Mouse (Mus musculus) spleen, adult 18-20 months (tissue): ENCODE results near the gene Fam3c.
A peak's percentile ranks its signal among the peaks of the same experiment; 100 is the strongest.

Source experiments
- DNase-seq, 2 experiments: peaks; one replicate each; pipeline ENCODE4 v3.0.0; 2022; ENCODE audit warnings: mixed read lengths in 2 of 2

Fam3c gene

DNA sequence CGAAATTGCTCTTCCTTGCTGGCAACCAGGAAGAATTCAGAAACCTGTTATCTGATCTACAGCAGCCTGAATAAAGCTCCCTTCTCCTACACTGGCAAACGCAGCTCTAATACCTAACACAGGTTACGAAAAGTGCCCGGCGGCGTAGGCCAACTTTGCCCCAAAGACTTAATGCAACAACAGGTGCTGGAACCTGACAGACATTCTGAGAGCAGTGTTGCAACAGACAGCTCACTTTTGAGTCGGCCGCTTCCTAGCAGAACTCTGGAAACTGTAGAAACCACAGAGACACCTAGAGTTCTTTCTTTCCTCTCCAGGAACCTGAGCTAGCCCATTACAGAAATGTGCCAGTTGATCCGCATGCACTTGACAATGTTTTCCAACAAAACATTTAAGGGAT lies 4.5 kb downstream of the Fam3c start:
- DNase-seq: no peak

DNA sequence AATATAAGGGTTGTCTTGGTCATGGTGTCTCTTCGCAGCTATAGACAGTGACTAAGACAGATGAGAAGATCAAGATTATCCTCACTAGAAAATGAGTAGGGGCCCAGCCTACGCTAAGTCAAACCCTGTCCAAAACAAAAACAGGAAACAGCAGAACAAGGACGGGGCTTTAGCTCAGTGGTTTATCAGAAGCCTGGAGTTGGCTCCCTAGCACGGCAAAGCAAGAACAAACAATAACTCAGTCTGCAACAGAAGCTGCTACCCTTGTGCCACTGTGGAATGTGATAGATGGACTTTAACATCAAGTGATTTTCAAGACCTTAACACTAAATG lies 5.8 kb downstream of the Fam3c start:
- DNase-seq: no peak

DNA sequence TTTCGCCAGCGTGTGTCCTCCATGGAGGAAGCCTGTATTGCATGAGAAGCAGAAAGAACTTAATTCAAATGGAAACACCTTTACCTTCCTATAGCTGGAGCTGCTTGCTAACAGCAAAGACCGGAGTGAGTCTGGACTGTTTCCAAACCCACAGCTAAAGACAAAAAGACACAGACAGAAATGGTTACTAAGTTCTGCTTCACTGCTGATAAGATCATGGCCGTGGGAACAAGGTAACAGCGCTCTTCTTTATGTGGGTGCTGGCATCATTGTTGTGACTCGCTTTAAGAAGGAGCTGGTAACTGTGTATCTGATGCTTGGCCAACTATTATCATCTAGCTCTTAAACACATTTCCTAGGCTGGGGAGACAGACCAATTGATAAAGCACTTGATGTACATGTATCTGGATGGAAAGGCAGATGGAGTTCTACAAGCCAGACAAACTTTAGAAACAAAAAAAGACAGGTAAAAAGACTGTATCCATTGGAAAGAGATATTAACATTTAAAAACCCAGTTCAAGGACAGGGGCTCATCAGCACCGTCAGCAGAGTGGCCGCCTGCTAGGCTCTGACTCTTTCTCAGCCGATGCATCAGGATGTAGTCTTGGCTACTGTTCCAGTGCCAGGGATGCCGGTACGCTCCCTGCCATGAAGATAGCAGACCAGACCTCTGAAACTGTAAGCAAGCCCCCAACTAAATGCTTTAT lies 6.4 kb downstream of the Fam3c start:
- DNase-seq: no peak

DNA sequence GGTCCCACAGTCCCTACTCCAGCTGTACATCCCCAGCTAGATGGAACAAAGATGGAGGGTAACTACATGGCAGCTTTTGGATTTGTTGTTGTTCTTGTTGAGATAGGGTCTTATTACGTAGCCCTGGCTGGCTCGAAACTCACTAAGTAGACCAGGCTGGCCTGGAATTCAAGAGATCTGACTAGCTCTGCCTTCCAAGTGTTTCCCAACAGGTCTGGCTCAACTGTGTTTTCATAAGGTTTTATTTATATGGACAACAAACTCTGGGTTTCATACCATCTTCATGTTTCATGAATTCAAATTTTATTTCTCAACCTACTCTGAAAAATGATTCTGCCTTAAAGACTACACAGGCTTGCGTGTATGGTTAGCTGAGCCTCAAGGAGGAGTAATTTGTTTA lies 7.1 kb downstream of the Fam3c start:
- DNase-seq: no peak

DNA sequence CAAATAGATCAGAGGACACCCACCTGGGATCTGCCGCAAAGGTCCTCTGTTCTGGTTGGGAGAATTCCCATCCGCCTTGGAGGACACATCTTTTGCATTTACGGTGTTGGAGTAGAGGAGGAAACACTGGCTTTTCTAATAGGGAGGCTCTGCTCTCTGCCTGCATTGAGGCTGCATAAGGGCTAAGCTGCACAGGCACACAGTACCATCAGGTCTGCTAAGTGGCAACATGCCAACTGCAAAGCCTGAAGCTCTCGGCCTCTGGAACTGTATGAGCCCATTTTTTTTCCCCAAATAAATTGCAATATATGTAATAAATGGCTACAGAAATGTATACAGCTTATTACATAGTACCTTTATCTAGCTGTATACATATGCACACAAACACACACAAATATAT lies 7.9 kb downstream of the Fam3c start:
- DNase-seq: no peak

DNA sequence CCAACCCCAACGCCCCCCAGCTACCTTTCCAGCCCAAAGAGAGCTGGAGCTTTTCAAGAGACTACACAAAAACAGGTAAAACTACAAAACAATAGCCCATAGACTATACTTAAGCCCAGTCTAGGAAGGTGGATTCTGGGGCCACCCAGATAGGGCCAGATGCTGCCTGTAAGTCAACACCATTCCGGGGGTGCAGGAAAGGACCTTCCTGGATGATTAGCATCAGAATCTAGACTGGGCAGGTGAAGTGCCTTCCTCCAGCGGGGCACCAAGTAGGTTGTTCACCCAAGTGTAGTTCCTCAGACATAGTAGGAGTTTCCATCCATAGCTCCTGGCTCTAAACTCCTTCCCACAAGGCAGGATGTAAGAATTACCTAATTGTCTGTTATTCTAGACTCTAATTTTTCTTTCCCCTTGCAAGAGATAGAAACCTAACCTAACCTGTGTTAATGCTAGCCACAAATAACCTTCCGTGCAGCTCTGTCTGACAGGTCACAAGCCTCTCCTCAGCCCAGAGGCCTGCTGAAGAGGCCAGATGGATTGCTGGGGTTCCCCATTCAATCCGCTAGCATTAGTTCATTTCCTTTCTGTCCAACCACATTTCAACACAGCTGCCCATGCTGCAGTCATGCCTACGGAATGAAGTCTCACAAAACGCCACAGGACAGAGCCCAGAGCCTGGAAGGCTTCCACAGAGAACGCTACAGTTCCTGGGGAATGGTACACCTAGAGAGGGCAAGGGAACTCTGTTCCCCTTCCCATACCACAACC lies 8.7 kb downstream of the Fam3c start:
- DNase-seq: no peak

GRCm38 (mm10) chr6:22344443-22344842 lies 11.6 kb downstream of the Fam3c start:
- no peak for DNase-seq

- DNase-seq: no peak
Measured at GRCm38 (mm10) chr6:22343706-22344105, 12.3 kb downstream of the Fam3c start.

DNA sequence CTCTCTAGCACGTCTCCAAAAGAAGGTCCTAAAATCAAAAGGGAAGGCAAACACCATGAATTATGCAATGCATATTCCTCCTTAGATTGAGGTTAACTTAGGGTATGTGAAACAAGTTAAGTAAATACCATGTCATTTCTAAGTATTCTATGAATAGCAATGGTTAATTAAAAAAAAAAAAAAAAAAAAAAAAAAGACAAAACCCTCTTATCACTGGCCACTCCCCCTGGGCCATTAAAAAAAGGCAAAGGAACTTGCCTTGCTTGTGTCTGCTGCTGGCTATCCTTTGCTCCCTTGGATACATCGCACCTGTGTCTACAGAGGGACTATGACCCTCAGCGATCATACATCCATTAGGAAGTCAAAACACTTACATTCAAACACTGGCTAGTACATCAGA lies 12.8 kb downstream of the Fam3c start:
- no peak for DNase-seq

GRCm38 (mm10) chr6:22340779-22341178 lies 15.3 kb downstream of the Fam3c start:
- no peak for DNase-seq

DNA sequence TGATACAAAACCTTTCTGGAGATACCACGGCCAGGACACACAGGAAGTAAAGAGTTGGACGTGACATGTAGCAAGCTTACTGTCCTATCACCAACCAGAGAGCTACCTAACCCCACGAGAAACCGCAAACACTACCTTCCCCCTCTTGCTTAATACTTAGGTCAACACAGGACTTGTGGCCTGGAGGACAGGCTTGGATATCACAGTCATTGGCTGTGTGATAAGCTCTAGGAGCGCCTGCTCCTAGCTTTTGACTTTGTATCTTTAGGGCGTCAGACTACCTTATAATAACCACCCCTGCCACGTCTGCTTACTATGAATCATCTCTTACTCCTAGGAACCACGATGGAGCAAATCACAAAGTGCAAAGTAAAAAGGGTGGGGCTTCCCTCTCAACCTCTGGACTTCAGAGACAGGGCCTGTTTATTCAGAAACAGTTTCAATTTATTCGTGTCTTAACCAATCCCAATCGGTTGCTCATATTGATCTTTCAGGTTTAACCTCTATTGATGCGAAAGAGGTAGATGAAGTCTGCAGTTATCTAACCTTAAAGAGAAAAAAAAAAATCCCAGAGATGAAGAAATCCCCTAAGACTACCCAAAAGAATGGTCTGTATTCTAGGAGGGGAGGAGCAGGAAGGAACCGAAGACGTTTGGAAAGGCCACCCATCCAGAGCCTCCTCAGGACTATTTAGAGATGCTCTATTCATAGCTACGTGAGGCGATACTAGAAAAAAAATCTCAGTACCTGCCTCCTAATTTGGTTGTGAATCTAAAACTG lies 16.1 kb downstream of the Fam3c start:
- no peak for DNase-seq

DNA sequence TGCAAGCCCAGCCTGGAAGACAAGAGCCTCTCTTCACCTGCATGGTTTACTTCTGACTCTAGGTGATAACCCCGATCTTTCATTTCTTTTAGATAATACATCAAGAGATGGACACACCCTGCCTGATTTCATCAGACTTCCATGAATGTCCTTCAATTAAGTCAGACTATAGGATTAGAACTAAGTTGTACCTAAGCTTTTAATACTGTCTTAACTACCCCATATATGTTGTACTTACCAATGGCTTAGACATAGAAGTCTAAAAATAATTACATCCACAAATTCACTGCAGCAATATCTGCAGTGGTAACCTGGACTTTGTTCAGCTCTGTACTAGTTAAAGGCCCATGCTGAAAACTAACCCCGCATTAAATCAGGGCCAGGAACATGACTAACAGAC lies 23.5 kb downstream of the Fam3c start:
- no peak for DNase-seq

GRCm38 (mm10) chr6:22330169-22330960 lies 25.7 kb downstream of the Fam3c start:
- DNase-seq: peak; percentile 26 to 48

DNA sequence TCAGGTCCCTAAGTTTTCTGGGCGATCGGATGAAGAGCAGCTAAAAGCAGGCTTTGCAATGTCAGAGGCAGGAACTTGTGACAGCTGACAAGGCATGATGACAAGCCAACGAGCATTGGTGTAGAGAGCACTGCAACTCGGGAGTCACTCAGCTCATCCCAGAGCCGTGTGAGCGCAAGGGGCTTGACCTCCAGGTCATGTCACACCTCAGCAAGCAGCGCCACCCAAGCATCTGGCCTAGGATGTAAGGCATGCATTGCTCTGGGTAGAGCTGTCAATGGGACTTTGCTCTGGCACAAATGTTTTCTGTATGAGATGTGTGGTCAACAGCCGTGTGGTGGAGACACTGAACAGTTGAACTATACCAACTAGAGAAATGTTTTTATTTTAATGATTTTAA lies 28.1 kb downstream of the Fam3c start:
- DNase-seq: no peak

DNA sequence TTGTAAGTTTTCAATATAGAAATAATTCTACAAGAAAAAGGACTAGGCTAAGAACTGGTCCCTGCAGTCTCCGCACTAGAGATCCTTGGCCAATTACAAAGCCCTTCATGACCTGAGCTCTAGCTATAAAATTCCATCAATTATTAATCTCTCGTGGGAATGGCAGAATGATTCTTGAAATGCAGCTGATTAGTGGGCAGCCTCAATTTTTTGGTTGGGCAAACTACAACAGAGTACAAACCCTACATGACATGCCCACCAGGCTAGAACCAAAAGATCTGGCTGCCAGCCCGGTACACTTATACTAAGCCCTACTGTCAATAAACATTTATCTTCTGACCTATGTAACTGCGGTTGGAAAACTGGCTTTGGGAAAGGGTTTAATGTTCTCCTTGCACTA lies 29.0 kb downstream of the Fam3c start:
- DNase-seq: no peak

DNA sequence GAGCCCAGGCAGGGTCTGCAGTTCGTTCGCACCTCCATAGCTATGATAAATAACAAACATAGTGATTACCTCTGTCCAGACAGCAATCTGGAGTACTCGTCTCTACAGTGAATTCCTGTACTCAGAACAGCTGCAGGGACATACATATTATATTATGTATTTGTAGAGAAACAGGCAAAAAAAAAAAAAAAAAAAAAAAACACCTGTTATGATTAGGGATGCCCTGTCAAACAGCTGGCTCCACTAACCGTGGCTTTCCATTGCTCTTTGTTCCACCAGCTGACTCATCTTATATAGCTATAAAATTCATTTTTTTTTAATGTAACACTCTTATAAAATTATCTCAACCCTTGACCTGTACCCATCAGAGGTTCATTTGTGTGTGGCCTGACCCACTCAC lies 29.8 kb downstream of the Fam3c start:
- DNase-seq: no peak

GRCm38 (mm10) chr6:22325364-22326072 lies 30.5 kb downstream of the Fam3c start:
- DNase-seq: peak; percentile 52 to 78

DNA sequence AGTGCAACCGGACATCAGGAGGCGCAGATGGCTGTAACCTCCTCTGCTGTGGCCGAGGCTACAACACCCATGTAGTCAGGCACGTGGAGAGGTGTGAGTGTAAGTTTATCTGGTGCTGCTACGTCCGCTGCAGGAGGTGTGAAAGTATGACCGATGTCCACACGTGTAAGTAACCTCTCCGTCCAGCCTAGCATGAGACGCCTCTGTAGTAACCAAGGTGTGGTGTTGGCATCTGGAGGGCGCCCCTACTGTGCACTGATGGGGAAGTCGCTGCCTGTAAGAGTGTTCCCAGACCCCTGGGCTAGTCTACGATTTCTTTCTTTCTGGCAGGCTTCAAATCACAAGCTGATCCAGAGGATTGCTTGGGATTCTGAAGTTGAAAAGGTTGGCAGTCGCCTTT lies 58.0 kb downstream of the Fam3c start:
- no peak for DNase-seq

GRCm38 (mm10) chr6:22297028-22297427 lies 59.0 kb downstream of the Fam3c start:
- DNase-seq: no peak

DNA sequence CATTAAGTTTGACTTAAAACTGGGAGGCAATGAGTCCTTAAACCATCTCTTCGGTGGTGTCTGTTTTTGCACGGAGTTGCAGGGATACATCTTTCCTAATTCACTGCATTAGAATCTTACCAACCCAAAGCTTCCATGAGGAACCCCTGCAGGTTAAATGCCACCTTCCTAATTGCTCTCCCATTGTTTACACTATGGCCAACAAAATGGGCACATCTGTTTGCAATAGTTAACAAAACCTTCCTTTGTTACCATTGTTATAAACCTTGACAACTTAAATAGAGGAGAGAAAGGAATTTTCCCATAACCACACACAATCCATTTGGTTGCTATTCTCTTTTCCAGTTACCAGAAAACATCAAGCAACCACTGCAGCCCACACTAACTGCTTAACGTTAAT lies 62.1 kb downstream of the Fam3c start:
- no peak for DNase-seq

DNA sequence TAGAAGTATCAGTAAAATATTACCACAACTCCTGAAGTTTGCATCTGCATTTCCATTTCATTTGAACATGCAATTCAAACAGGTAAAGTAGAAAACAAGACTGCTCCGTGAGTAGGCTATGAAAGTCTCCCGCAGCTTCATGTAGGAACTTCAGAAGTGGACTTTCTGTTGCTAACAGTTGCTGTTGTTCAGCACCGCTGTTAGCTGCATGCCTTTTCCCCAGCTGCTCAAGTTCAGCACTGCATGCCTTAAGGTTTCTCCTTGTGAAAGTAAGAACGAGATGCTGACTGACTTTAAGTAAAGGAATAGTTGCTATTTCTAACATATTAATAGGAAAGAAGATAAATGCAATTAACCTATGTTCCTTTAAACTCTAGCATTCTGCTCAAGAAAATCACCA lies 64.0 kb downstream of the Fam3c start:
- no peak for DNase-seq

DNA sequence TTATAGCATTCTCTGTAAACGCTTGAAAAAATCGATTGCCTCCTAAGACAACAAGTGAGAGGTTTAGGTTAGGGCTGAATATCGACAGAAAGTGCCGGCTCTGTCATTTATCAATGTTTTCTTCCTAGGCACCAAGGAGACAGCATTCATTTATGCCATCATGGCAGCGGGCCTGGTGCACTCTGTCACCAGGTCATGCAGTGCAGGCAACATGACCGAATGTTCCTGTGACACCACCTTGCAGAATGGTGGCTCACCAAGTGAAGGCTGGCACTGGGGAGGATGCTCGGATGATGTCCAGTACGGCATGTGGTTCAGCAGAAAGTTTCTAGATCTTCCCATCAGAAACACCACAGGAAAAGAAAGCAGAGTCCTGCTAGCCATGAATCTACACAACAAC lies 65.3 kb downstream of the Fam3c start:
- no peak for DNase-seq
